Mouse (Mus musculus): Measurements from ENCODE around the gene Hils1. TPM values are rescaled to one million over a fixed set of nuclear protein-coding genes. Genes with fewer than 3 reads are reported as not detected.

The Hils1 gene
- polyA plus RNA-seq, 1 experiment, result not detected

DNA sequence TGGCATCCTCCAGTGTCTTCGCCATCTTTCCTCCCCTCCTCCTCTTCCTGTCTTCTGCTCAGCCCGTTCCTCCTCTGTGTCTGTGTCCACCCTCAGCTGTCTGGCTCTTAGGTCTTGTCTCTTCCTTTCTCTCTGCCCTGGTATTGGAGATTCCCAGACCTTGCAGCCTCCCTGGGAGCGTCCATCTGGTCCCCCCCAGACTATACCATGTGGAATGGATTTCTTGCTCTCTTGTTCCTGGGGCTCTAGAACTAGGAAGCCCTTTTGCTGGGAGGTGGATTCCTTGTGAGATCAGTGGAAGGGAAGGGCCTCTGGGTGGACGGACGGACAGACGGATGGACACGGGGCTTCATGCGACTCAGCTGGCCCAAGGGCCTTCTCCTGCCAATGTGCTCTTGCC lies 28.7 kb downstream of the Hils1 start:
- Histone ChIP-seq H3K79me2 (ENCODE audit: control insufficient read depth, insufficient read depth) (peaks cover 59% of the 10 kb centered on the region), H3K79me3 (ENCODE audit: low read depth) (peaks cover 41% of the 10 kb centered on the region), H3K36me3 (ENCODE audit: control insufficient read depth, insufficient read depth) (peaks cover 50% of the 10 kb centered on the region), H3ac (ENCODE audit: control insufficient read depth, insufficient read length, low read depth) (no peak overlapping the region), H3K27me3 (ENCODE audit: control insufficient read depth, insufficient read depth, insufficient read length) (no peaks in the 10 kb centered on the region), H3K4me3 (ENCODE audit: insufficient read depth, poor library complexity, severe bottlenecking) (no peak overlapping the region)
- TF ChIP-seq CEBPB (IDR thresholded peaks at IDR 0.05; ENCODE audit: low read depth) (no peak), FOSL1 (IDR thresholded peaks at IDR 0.05; ENCODE audit: insufficient read depth, low read length, poor library complexity, severe bottlenecking) (no peak), MYOG (IDR thresholded peaks at IDR 0.05; ENCODE audit: control insufficient read depth, extremely low read depth, insufficient read length) (no peak), MAX (IDR thresholded peaks at IDR 0.05) (no peak), CTCF (IDR thresholded peaks at IDR 0.05; ENCODE audit: control insufficient read depth, insufficient read depth, insufficient read length) (no peak), MYOD1 (IDR thresholded peaks at IDR 0.05; ENCODE audit: control insufficient read depth, insufficient read length, low read depth) (no peak), USF1 (IDR thresholded peaks at IDR 0.05; ENCODE audit: low read depth) (no peak)

GRCm38 (mm10) chr11:94996984-94997383 lies 29.6 kb downstream of the Hils1 start:
- Histone ChIP-seq H3K27me3 (ENCODE audit: control insufficient read depth, insufficient read depth, insufficient read length) (no peaks in the 10 kb centered on the region), H3K36me3 (ENCODE audit: control insufficient read depth, insufficient read depth) (peaks cover 59% of the 10 kb centered on the region), H3K79me3 (ENCODE audit: low read depth) (peaks cover 39% of the 10 kb centered on the region), H3ac (ENCODE audit: control insufficient read depth, insufficient read length, low read depth) (no peak overlapping the region), H3K4me3 (ENCODE audit: insufficient read depth, poor library complexity, severe bottlenecking) (no peak overlapping the region), H3K79me2 (ENCODE audit: control insufficient read depth, insufficient read depth) (peaks cover 50% of the 10 kb centered on the region)
- TF ChIP-seq MAX (IDR thresholded peaks at IDR 0.05), result no peak
- no peak for TF ChIP-seq FOSL1 (IDR thresholded peaks at IDR 0.05; ENCODE audit: insufficient read depth, low read length, poor library complexity, severe bottlenecking)
- no peak for TF ChIP-seq USF1 (IDR thresholded peaks at IDR 0.05; ENCODE audit: low read depth)
- TF ChIP-seq MYOD1 (IDR thresholded peaks at IDR 0.05; ENCODE audit: control insufficient read depth, insufficient read length, low read depth), result no peak
- TF ChIP-seq CEBPB (IDR thresholded peaks at IDR 0.05; ENCODE audit: low read depth), result no peak
- TF ChIP-seq MYOG (IDR thresholded peaks at IDR 0.05; ENCODE audit: control insufficient read depth, extremely low read depth, insufficient read length), result no peak
- no peak for TF ChIP-seq CTCF (IDR thresholded peaks at IDR 0.05; ENCODE audit: control insufficient read depth, insufficient read depth, insufficient read length)

DNA sequence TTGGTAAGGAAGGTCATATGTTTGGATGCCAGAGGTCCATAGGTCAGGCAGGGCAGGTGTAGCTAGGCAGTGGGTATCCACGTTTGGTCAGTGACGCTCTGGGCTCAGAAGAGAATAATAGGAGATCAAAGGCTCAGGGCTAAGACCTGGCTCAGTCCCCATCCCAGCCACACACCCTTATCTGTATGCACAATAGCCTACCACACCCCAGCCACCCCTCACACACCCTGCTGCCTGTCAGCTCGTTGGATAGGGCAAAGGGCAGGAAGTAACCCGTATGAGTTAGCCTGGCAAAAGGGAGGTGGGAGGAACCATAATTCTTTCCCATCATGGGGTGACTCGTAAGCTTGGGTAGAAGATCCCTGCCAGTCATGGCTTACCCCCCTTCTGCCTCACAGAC lies 30.2 kb downstream of the Hils1 start:
- H3ac ChIP-seq (ENCODE audit: control insufficient read depth, insufficient read length, low read depth), result no peak overlapping the region
- H3K27me3 ChIP-seq (ENCODE audit: control insufficient read depth, insufficient read depth, insufficient read length), result no peaks in the 10 kb centered on the region
- H3K79me3 ChIP-seq (ENCODE audit: low read depth), result peaks cover 33% of the 10 kb centered on the region
- H3K79me2 ChIP-seq (ENCODE audit: control insufficient read depth, insufficient read depth), result peaks cover 44% of the 10 kb centered on the region
- H3K36me3 ChIP-seq (ENCODE audit: control insufficient read depth, insufficient read depth), result peaks cover 63% of the 10 kb centered on the region
- no peak overlapping the region for H3K4me3 ChIP-seq (ENCODE audit: insufficient read depth, poor library complexity, severe bottlenecking)
- no peak for TF ChIP-seq MYOD1 (IDR thresholded peaks at IDR 0.05; ENCODE audit: control insufficient read depth, insufficient read length, low read depth)
- TF ChIP-seq MYOG (IDR thresholded peaks at IDR 0.05; ENCODE audit: control insufficient read depth, extremely low read depth, insufficient read length), result no peak
- no peak for TF ChIP-seq MAX (IDR thresholded peaks at IDR 0.05)

GRCm38 (mm10) chr11:94998041-94998531 lies 30.7 kb downstream of the Hils1 start:
- TF ChIP-seq MYOG (IDR thresholded peaks at IDR 0.05; ENCODE audit: control insufficient read depth, extremely low read depth, insufficient read length) (no peak), CTCF (IDR thresholded peaks at IDR 0.05; ENCODE audit: control insufficient read depth, insufficient read depth, insufficient read length) (no peak), CEBPB (IDR thresholded peaks at IDR 0.05; ENCODE audit: low read depth) (no peak), FOSL1 (IDR thresholded peaks at IDR 0.05; ENCODE audit: insufficient read depth, low read length, poor library complexity, severe bottlenecking) (no peak), MAX (IDR thresholded peaks at IDR 0.05) (no peak), USF1 (IDR thresholded peaks at IDR 0.05; ENCODE audit: low read depth) (no peak), MYOD1 (IDR thresholded peaks at IDR 0.05; ENCODE audit: control insufficient read depth, insufficient read length, low read depth) (no peak)
- peaks cover 66% of the 10 kb centered on the region for H3K36me3 ChIP-seq (ENCODE audit: control insufficient read depth, insufficient read depth)
- H3K79me3 ChIP-seq (ENCODE audit: low read depth), result peaks cover 30% of the 10 kb centered on the region
- peaks cover 39% of the 10 kb centered on the region for H3K79me2 ChIP-seq (ENCODE audit: control insufficient read depth, insufficient read depth)
- H3K27me3 ChIP-seq (ENCODE audit: control insufficient read depth, insufficient read depth, insufficient read length), result no peaks in the 10 kb centered on the region
- H3ac ChIP-seq (ENCODE audit: control insufficient read depth, insufficient read length, low read depth), result no peak overlapping the region
- H3K4me3 ChIP-seq (ENCODE audit: insufficient read depth, poor library complexity, severe bottlenecking), result no peak overlapping the region

DNA sequence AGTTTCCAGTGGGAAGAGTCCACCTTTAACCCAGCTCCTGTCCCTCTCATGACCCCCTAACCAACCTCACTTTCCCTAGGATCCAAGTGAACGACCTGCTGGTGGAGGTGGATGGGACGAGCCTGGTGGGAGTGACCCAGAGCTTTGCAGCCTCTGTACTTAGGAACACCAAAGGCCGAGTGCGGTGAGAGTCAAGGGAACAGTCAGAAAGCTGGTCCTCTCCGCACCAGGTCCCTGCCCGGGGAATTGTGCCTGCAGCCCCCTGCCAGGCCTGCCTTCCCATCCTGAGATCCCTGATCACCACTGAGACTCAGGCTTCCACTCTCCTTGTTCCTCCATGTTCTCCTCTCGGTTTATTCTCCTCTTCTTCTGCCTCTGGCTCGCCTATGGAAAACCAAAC lies 32.7 kb downstream of the Hils1 start:
- H3K27me3 ChIP-seq (ENCODE audit: control insufficient read depth, insufficient read depth, insufficient read length), result no peaks in the 10 kb centered on the region
- no peak overlapping the region for H3K4me3 ChIP-seq (ENCODE audit: insufficient read depth, poor library complexity, severe bottlenecking)
- peaks cover 18% of the 10 kb centered on the region for H3K79me2 ChIP-seq (ENCODE audit: control insufficient read depth, insufficient read depth)
- peaks cover 61% of the 10 kb centered on the region for H3K36me3 ChIP-seq (ENCODE audit: control insufficient read depth, insufficient read depth)
- TF ChIP-seq USF1 (IDR thresholded peaks at IDR 0.05; ENCODE audit: low read depth) (no peak), MYOG (IDR thresholded peaks at IDR 0.05; ENCODE audit: control insufficient read depth, extremely low read depth, insufficient read length) (no peak), FOSL1 (IDR thresholded peaks at IDR 0.05; ENCODE audit: insufficient read depth, low read length, poor library complexity, severe bottlenecking) (no peak)
- no peak overlapping the region for H3ac ChIP-seq (ENCODE audit: control insufficient read depth, insufficient read length, low read depth)
- H3K79me3 ChIP-seq (ENCODE audit: low read depth), result peaks cover 9% of the 10 kb centered on the region

GRCm38 (mm10) chr11:95000548-95000947 lies 33.2 kb downstream of the Hils1 start:
- peaks cover 61% of the 10 kb centered on the region for H3K36me3 ChIP-seq (ENCODE audit: control insufficient read depth, insufficient read depth)
- H3K79me2 ChIP-seq (ENCODE audit: control insufficient read depth, insufficient read depth), result peaks cover 14% of the 10 kb centered on the region
- no peaks in the 10 kb centered on the region for H3K27me3 ChIP-seq (ENCODE audit: control insufficient read depth, insufficient read depth, insufficient read length)
- H3K79me3 ChIP-seq (ENCODE audit: low read depth), result peaks cover 5% of the 10 kb centered on the region
- H3K4me3 ChIP-seq (ENCODE audit: insufficient read depth, poor library complexity, severe bottlenecking), result no peak overlapping the region
- TF ChIP-seq MAX (IDR thresholded peaks at IDR 0.05) (no peak), USF1 (IDR thresholded peaks at IDR 0.05; ENCODE audit: low read depth) (no peak), MYOD1 (IDR thresholded peaks at IDR 0.05; ENCODE audit: control insufficient read depth, insufficient read length, low read depth) (no peak), FOSL1 (IDR thresholded peaks at IDR 0.05; ENCODE audit: insufficient read depth, low read length, poor library complexity, severe bottlenecking) (no peak), MYOG (IDR thresholded peaks at IDR 0.05; ENCODE audit: control insufficient read depth, extremely low read depth, insufficient read length) (no peak), CEBPB (IDR thresholded peaks at IDR 0.05; ENCODE audit: low read depth) (no peak), CTCF (IDR thresholded peaks at IDR 0.05; ENCODE audit: control insufficient read depth, insufficient read depth, insufficient read length) (no peak)
- no peak overlapping the region for H3ac ChIP-seq (ENCODE audit: control insufficient read depth, insufficient read length, low read depth)
